Mouse (Mus musculus) liver, embryonic 14.5 days (tissue): ENCODE measurements around the gene Crispld2.

Source experiments
- CTCF ChIP-seq: IDR thresholded peaks from 2 replicates; pipeline ENCODE4 v1.5.1; 2016; ENCODE audit warnings: antibody characterized with exemption, low read depth, control low read depth
- EP300 ChIP-seq: IDR thresholded peaks from 2 replicates; pipeline ENCODE4 v1.6.1; 2016; ENCODE audit warnings: antibody characterized with exemption, low read depth

DNA sequence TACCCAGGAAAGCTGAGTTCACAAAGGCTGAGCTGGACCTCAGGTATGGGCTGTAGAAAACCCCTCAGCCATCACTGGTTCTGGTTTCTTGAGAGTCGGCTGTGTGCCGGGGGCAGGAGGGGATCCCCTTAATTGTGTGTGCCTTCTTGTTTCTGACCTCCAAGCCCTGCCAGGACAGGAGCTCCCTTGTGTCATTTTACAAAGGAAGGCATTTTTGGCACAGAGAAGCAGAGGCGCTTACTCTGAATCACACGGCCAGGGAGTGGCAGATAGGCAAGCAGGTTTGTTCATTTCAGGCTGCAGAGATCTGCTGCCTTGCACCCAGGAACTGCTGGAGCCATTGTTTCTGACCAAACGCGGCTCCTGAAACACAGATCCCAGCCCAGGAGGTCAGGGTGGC, 83.1 kb downstream of the Crispld2 start:
- TF ChIP-seq CTCF = no peak
- TF ChIP-seq EP300 = no peak
